Mouse (Mus musculus): ENCODE results near the gene Psg22. TPM values are rescaled to one million over a fixed set of nuclear protein-coding genes. Genes with fewer than 3 reads are reported as not detected.
"Not testable (repeated sequence)": the region's sequence is repeated elsewhere in the genome, so short reads cannot be mapped to it uniquely, and the experiment has no call there.

The Psg22 gene
- total RNA-seq (2015) (not detected in 2 replicates), total RNA-seq (2017) (not detected in 2 replicates)

DNA sequence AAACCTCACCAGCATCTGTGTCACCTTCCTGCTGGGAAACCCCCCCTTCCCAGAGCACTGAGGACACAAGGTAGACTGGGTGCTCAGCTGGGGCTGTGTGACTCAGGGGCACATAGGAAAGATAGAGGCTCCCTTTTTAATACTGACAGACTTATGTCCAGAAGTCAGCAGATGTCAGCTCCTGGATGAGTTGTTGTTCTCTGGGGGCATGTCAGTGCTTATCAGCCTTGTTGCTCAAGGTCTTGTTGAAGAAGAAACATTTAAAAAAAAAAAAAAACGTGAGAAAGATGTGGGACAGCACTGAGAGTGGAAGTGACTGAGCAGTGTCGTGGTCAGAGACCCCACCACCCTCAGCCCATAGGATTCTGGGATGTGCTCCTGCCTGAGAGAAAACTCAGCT, at the start of gene Psg22:
Gene Psg22 (plus strand): TSS at position 301 of the 400 bp plus-strand sequence.
- no peak for ATAC-seq (replicated peaks; ENCODE audit: poor library complexity)

DNA sequence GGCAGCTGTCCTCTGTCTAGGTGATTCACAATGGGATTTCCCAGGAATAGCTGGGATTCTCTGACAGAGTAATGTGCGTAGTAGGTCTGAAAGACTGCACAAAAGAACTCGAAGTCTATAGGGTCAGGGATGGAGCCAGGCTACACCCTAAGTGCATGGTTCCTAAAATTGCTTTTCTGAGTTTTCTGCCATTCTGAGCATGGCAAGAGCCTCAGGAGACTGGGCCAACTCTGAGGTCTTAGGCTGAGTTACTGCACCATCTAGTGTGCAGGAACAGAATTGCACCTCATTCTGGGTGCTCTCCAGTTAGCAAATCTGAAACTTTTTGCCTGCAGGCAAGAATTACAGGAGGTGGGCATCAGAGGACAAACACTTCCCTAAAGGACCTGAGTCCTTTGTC, 38.1 kb upstream of the Psg22 start:
- ATAC-seq (replicated peaks; ENCODE audit: poor library complexity), result peak; percentile 70

DNA sequence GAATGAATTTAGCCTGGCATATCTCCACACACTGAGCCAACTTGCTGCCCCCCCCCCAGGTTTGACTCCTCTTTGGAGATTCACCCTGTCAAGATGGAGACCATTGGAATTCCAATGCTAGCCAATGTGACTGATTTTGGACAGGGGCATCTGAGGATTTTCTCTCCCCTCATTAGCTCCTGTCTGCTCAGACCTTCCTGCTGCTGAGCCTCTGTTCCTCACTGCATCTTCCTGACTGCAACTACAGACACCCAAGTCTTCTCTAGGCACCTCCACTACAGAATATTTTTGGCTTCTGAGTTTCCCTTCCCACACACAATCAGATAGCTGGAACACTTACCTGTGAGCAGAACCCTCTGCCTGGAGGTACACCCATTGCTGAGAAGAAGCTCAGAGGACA, 32.3 kb upstream of the Psg22 start:
- no peak for ATAC-seq (replicated peaks; ENCODE audit: poor library complexity)

DNA sequence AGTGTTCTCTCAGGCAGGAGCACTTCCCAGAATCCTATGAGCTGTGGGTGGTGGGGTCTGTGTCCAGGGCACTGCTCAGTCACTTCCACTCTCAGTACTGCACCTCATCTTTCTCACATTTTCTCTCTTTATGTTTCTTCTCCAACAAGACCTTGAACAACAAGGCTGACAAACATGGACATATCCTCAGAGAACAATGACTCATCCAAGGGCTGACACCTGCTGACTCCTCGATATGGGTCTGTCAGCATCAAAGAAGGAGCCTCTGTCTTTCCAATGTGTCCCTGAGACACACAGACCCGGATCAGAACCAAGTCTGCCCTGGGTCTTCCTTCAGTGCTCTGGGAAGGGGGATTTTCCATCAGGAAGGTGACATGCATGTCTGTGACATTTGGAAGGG, 31.8 kb upstream of the Psg22 start, which contains the start of gene Psg20:
Gene Psg20 (minus strand): TSS at position 101 of the 400 bp plus-strand sequence.
- ATAC-seq (replicated peaks; ENCODE audit: poor library complexity), result no peak

DNA sequence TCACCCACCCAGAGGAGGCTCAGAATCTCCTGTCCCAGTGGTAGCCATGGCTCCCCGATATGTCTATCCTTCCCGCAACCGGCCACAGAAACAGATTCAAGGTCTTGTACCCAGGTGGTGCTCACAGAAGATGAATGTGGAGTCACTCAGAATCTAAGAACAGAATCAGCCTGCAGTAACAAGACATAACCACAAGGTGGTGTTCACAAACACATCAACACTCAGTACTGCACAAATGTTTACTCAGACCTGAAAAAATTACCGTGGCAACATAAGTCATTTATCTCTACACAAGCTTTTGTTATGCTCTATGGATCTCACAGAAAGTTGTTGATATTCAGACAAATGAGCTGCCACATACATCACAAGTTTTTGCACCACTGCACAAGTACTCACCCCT, 7.6 kb upstream of the Psg22 start:
- ATAC-seq (replicated peaks; ENCODE audit: poor library complexity), result peak; percentile 29; the same call in 1 of the 2 replicates

DNA sequence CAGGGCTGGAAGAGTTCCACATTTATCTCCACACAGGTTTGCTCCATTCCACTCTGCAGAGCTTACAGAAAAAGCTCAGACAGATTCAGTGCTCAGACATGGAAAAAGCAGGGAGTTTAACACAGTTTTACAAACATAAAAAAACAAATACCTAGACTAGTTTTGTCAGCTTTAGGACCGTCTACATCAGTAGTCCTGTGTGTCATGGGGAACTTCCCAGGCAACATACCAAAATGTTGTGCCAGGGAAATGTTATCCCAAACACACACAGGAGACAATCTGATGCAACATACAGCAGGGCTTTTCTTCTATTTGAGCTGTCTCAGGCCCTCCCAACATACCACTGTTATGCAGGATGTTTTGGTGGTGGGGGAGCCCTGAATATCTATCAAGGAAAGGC, 7.0 kb upstream of the Psg22 start:
- no peak for ATAC-seq (replicated peaks; ENCODE audit: poor library complexity)

DNA sequence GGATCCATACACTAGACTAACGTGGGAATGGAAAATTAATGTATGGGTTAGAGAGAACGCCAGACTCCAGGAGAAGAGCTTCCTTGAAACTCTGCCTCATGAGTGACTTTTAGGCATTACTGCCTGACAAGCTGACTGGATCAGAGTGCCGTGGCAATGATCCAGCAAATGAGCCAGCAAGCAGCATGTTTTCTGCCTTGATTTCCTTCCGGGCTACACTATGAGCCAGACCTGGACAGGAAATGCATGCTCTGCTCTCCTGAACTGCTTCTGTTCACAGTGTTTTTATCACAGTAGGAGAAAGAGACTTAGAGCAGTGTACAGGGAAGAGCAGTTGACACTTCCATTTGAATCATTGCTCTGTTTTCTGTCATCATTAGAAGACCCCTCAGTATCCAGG, 2.3 kb upstream of the Psg22 start:
- ATAC-seq (replicated peaks; ENCODE audit: poor library complexity), result no peak

DNA sequence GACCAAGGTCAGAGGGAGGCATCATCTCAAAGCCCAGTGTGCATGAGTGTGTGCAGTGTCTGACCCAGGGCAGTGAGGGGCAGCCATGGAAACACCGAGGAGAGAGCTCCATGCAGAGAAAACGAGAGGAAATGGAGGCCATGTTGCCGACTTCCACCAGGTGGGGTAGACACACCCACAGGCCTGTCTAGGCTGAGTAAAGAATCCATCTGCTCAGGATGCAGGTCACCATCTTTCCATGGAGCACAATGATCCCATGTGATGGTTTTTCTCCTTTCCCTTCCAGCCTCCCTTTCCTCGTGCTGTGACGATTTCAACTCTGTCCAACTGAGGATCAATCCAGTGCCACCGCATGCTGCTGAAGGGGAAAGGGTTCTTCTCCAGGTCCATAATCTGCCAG, 6.1 kb downstream of the Psg22 start:
- ATAC-seq (replicated peaks; ENCODE audit: poor library complexity), result no peak

DNA sequence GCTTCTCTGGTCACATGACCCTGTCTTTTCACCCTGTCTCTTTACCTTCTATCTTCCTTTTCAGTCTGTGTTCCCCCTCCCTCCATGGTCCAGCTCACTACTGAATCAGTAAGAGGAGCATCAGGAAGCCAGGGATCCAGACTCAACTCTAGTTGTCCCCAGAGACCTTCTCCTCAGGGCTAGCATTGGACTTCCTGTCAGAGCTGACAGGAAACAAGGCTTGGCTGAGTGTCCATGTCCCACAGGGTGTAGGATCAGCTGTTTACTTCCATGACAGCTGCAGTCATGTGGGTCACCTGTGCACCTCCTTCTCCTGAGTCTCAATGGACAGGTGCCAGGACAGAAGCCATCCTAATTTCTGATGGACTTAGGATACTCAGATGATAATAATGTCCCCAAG, 8.0 kb downstream of the Psg22 start:
- ATAC-seq (replicated peaks; ENCODE audit: poor library complexity), result not testable (repeated sequence)

DNA sequence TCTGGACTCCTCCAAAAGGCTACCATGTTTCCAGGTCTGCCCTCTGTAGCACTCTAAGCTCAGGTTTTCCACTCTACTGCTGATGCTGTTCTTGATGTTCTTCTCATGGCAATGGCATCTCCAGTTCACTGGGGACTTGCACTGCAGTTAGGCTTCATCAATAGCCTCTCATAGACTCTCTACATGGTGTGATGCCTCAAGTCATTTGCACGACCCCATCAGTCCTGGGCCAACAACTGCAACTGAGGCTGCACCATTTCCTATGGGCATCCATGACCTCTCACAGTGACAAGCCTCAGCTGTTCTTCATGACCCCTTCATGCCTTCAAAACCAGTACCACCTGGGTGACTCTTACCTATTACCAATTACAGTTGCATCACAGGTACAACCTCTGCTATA, 10.5 kb downstream of the Psg22 start:
- ATAC-seq (replicated peaks; ENCODE audit: poor library complexity), result no peak

DNA sequence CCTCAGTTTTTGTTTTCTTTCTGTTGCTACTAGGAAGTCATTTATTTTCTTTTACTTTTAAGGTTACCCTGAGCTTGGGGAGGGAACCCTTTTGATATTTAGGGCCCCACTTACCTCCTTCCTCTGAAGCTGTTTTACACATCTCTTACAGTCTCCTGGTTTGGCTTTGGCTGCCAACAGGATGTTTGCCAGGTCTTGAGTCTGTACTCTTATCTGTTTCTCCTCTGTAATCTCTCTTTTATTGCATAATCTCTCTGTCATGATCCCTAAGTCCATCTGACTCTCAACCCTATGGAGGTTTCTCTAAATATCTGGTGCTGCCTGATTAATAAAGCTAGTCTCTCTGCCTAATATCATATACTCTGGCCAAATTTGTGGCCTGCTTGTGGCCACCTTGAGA, 15.2 kb downstream of the Psg22 start:
- no peak for ATAC-seq (replicated peaks; ENCODE audit: poor library complexity)

DNA sequence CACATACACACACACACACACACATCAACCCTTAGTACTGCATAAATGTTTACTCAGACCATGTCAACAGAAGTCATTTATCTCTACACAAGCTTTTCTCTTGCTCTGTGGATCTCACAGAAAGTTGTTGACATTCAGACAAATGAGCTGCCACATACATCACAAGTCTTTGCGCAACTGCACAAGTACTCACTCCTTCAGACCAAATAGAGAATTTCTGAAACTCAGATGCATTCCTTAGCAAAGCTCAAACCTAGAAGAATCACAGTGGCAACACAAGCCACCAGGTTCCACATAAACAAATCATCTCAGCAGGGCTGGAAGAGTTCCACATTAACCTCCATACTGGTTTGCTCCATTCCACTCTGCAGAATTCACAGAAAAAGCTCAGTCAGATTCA, 16.6 kb downstream of the Psg22 start:
- no peak for ATAC-seq (replicated peaks; ENCODE audit: poor library complexity)

DNA sequence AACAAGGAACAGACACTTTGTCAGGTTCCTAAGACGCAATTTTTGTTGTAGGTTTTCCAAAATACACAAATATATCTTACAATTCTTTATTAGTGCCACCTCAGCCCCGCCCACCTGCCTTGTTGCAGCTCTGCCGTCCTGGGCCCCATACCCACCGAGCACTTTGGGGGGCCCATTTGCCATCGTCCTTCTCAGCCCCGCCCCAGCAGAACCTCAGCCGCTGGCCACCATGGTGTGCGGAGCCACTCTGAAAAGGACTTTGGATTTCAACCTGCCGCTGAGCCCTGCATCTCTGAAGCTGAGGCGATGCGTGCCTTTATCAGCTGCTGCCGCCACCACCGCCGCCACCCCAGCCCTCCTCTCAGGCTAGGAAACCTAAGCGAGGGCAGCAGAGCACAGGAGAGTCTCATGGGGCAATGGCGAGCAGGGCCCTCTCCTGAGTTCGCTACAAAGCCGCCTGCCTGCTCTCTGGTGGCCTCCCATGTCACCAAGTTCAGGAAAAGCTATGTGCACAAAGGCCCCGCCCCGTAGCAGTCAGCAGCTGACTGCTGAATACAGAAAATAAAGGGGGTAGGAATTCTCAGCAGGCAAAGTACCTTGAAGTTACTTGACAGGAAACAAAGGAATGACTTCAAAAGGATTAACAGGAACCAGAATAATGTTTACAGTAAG, 28.4 kb downstream of the Psg22 start:
- ATAC-seq (replicated peaks; ENCODE audit: poor library complexity), result no peak

DNA sequence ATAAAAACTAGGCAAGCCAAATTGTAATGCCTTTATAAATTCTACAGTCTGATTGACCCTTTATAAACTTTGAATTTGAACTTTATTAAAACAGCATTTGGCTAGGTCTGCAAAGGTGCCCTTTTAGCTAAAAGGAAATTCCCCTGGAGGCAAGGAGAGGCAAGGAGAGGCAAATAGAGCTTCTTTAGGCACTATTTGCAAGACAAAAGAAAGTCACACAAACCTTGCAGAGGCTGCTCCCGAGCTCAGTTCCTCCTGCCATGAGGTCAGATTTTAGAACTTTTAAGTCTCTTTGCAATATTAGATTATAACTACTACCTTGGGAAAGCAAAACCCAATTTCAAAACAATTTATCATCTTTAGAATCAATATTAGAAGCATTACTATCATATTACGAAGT, 29.5 kb downstream of the Psg22 start:
- not testable (repeated sequence) for ATAC-seq (replicated peaks; ENCODE audit: poor library complexity)

DNA sequence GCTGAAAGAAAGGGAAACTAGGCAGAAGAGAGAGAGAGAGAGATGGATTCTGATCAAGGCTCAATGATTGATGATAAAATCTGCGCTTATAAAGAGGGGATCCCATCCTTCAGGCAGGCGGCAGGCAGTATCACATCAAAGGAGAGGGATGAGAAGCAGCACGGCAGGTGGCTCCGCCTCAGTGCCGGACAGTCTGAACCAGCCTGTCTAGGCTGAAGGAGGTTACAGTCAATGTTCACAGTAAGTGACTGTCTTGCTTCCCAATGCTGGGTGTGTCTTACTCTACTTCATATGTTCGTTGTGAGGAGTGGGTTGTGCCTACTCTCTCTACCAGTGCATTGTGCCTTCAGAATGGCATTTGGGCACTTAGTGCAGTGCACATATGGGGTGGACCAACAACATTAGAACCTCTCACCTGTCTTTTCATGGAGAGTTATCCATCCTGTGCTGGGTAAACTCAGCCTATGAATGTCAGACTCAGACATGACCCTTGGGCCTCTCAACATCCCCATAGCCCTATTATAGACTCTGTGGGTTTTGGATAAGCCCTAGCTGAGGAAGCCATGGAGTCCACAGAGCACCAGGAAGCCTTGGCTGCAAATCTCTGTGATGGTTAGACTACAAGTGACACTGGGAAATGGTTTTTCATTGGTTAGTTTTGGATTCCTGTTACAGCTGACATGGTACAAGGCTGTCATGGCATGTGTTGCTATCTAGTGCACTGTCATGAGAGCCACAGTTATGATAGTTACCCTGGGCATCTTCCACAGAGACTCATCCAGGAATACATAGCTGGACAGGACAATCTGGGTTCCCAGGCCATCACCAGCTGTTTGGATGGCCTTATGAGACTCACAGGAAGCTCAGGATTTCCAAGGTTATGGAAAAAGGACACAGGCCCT, 31.4 kb downstream of the Psg22 start:
- no peak for ATAC-seq (replicated peaks; ENCODE audit: poor library complexity)

DNA sequence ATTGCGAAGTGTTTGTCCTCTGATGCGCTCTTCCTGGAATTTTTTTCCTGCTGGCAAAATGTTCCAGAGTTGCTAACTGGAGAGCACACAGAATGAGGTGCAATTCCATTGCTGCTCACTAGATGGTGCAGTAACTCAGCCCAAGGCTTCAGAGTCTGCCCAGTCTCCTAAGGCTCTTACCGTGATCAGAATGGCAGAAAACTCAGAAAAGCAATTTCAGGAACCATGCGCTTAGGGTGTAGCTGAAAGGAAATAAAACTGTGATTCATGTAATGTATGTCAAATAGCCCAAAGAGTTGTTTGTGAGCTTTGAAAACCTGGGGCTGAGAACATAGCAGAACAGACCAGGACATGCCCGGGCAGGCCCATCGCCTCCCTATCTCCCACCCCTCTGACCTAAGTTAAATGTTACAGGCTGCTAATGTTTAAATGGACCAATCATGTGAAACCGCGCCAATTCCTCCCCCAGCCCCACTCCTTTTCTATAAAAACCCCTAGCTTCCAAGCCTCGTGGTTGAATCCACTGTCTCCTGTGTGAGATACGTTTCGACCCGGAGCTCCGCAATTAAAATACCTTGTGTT, 32.1 kb downstream of the Psg22 start:
- peak; percentile 93 for ATAC-seq (replicated peaks; ENCODE audit: poor library complexity)

DNA sequence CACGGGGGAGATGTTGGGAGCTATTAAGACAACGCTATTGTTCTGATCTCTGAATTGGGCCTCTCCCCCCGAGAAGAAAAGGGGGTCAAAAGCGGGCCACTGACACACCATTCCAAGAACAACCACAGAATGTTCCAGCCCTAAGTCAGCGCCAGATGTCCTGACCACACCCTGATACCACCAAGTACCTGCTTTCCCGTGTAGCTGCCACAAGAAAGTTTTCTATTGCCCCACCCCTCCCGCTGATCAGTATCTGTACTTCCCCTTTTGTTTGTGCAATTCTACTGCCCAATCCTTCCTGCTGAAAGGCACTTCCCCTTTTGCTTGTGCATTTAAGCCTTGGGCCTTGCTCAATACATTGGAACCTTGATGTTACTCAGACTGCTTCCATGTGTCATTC, 42.3 kb downstream of the Psg22 start:
- not testable (repeated sequence) for ATAC-seq (replicated peaks; ENCODE audit: poor library complexity)

DNA sequence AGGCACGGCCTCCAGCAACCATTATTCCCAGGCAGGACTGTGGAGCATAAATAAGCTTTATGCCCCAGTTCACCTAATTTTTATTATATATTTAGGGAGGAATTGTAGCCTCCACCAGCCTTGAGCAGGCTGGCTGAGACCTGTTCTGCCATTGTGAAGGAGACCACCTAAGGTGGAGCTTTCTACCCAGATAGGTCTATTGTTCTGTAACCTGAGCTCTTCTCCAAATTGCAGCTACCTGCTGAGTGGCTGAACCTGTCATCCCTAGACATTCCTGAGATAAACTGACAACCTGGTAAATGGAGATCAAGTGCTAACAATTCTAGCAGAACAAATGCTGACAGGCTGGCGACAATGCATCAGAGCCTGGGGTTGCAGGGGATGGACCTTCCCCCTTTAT, 45.0 kb downstream of the Psg22 start:
- ATAC-seq (replicated peaks; ENCODE audit: poor library complexity), result not testable (repeated sequence)
